Mouse (Mus musculus): Measurements from ENCODE around the gene Polr2a.

GRCm38 (mm10) chr11:69712954-69713672, 45.3 kb downstream of the Polr2a start:
- TF ChIP-seq POLR2A (IDR thresholded peaks at IDR 0.05; ENCODE audit: insufficient read length, low read depth): no peak
- TF ChIP-seq TCF12 (IDR thresholded peaks at IDR 0.05; ENCODE audit: insufficient read depth, poor library complexity, severe bottlenecking): no peak
- TF ChIP-seq USF1 (IDR thresholded peaks at IDR 0.05; ENCODE audit: low read depth): no peak
- no peak for TF ChIP-seq POLR2AphosphoS2 (IDR thresholded peaks at IDR 0.05; ENCODE audit: insufficient read length, low read depth)
- TF ChIP-seq MAX (IDR thresholded peaks at IDR 0.05; ENCODE audit: low read depth): no peak
- TF ChIP-seq E2F4 (IDR thresholded peaks at IDR 0.05; ENCODE audit: insufficient read depth): no peak
- TF ChIP-seq CEBPB (IDR thresholded peaks at IDR 0.05; ENCODE audit: insufficient read depth, poor library complexity, severe bottlenecking): no peak
- TF ChIP-seq REST (IDR thresholded peaks at IDR 0.05; ENCODE audit: insufficient read depth, insufficient read length): no peak
- TF ChIP-seq MYOG (IDR thresholded peaks at IDR 0.05; ENCODE audit: control insufficient read depth in 1 of 3, insufficient read depth in 1 of 3, insufficient read length in 2 of 3, low read depth in 2 of 3): no peak
- no peak for TF ChIP-seq SRF (IDR thresholded peaks at IDR 0.05; ENCODE audit: control insufficient read depth, insufficient read length, low read depth)
